Mouse (Mus musculus): ENCODE measurements around the gene Akr1b8.

DNA sequence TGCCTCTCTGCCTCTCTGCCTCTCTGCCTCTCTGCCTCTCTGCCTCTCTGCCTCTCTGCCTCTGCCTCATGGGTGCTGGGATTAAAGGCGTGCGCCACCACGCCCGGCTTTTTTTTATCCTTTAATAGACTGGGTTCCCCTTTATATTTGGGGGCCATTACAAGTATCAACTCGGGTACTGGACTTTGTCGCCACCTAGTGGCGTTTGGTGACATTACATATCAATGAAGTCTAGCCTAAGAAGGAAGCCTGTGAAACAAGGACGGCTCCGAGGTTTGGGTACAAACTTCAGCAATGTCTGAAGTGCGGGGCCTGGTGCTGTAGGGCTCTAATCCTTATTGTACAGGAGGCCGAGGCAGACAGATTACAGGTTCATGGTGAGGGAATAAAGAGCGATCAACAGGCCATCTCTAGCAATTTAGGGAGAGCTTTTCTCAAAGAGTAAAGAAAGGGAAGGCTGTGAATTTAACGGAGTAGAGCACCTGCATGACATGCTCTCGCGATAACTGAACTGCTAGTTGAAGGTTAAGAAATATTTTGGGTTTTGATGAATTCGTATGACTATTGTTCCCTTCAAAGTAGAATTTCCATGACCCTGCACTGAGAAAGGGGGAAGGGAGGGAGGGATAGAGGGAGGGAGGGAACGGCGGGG, 17.9 kb downstream of the Akr1b8 start:
- TF ChIP-seq POLR2A (IDR thresholded peaks at IDR 0.05; ENCODE audit: control insufficient read depth, low read depth, low read length) (no peak), CTCF (IDR thresholded peaks at IDR 0.05; ENCODE audit: control insufficient read depth, insufficient read depth, insufficient replicate concordance, low read depth, low read length) (0 out of 2 replicates have a peak, but pooled peaks have one; percentile 14)
